8 mouse cellular contexts compared by ENCODE assay signal in the genomic region with DNA sequence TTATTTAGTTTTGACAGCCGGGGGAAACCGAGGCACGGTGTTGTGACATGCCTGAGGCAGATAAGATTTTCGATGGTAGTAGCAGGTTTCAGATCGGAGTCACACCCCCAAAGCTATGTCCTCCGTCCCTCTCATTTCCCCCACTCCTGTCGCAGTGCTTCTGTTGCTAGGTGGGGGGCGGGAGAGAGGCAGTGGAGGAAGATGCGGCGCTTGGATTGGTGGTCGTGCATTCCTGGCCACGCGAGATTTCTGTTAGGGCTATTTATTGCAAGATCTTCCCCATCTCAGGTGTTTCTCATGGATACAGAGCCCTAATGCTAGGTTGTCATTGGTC. TPM values are rescaled to one million over a fixed set of nuclear protein-coding genes. Genes with fewer than 3 reads are reported as not detected.
DNase-seq lines count a peak whose midpoint lies in the region; ATAC-seq and TF ChIP-seq lines count a peak whose summit lies in the region.

No protein-coding gene starts in this region.

- under 1% methylated on average over 13 of the region's 13 CpGs for WGBS in embryonic facial prominence, embryonic 10.5 days
- under 1% methylated on average over 13 of the region's 13 CpGs for WGBS in hindbrain, embryonic 14.5 days
- under 1% methylated on average over 13 of the region's 13 CpGs for WGBS in limb, embryonic 14.5 days
- 1% methylated on average over 13 of the region's 13 CpGs for WGBS in neural tube, embryonic 12.5 days

- H3K9me3 ChIP-seq in embryonic facial prominence, embryonic 10.5 days, result no peaks in the 10 kb centered on the region
- H3K9me3 ChIP-seq in hindbrain, embryonic 14.5 days (ENCODE audit: control insufficient read depth, low read length), result no peaks in the 10 kb centered on the region
- H3K9me3 ChIP-seq in limb, embryonic 14.5 days (ENCODE audit: control insufficient read depth, low read length), result no peaks in the 10 kb centered on the region
- H3K9me3 ChIP-seq in neural tube, embryonic 12.5 days, result no peaks in the 10 kb centered on the region

- ATAC-seq in hindbrain, embryonic 14.5 days (ENCODE audit: low FRiP score), result peak; percentile 53
- no peak for ATAC-seq in limb, embryonic 14.5 days (ENCODE audit: low FRiP score, low read depth)
- peak; percentile 65 for ATAC-seq in neural tube, embryonic 12.5 days (ENCODE audit: low FRiP score, low read depth)

- DNase-seq in gastrocnemius, postnatal 10 days, result peak; percentile 24
- no peak for DNase-seq in gastrocnemius, postnatal 25 days
- DNase-seq in MEL-GATA-1-ER (ENCODE audit: extremely low read depth, low read depth), result peak; percentile 63
- DNase-seq in embryonic facial prominence, embryonic 10.5 days (ENCODE audit: low spot score), result peak; percentile 77
- DNase-seq in hindbrain, embryonic 14.5 days (ENCODE audit: low spot score), result peak; percentile 71
- peak; percentile 33 for DNase-seq in limb, embryonic 14.5 days (ENCODE audit: low spot score)
- no peak for DNase-seq in adipocyte (ENCODE audit: low spot score)

- no peak for TF ChIP-seq POLR2A in limb, embryonic 14.5 days (IDR thresholded peaks at IDR 0.05; ENCODE audit: borderline replicate concordance, extremely low read depth, insufficient read depth, insufficient read length)

- peak overlapping the region; percentile 99 for H3K4me3 ChIP-seq in embryonic facial prominence, embryonic 10.5 days
- H3K4me3 ChIP-seq in hindbrain, embryonic 14.5 days (replicated peaks; ENCODE audit: low read length), result peak overlapping the region; percentile 78
- peak overlapping the region; percentile 99 for H3K4me3 ChIP-seq in limb, embryonic 14.5 days (replicated peaks; ENCODE audit: low read length)
- peak overlapping the region; percentile 95 for H3K4me3 ChIP-seq in neural tube, embryonic 12.5 days

- peak overlapping the region; percentile 73 for H3K4me2 ChIP-seq in hindbrain, embryonic 14.5 days (replicated peaks)
- peak overlapping the region; percentile 55 for H3K4me2 ChIP-seq in limb, embryonic 14.5 days (replicated peaks; ENCODE audit: low read depth, low read length, severe bottlenecking)
- peak overlapping the region; percentile 88 for H3K4me2 ChIP-seq in neural tube, embryonic 12.5 days (replicated peaks)

- no peaks in the 10 kb centered on the region for H3K27me3 ChIP-seq in embryonic facial prominence, embryonic 10.5 days (replicated peaks; ENCODE audit: low read depth, poor library complexity, severe bottlenecking)
- H3K27me3 ChIP-seq in hindbrain, embryonic 14.5 days (ENCODE audit: control insufficient read depth, insufficient read depth, low read length), result no peaks in the 10 kb centered on the region
- H3K27me3 ChIP-seq in limb, embryonic 14.5 days (ENCODE audit: control insufficient read depth, insufficient read depth, low read length), result no peaks in the 10 kb centered on the region
- no peaks in the 10 kb centered on the region for H3K27me3 ChIP-seq in neural tube, embryonic 12.5 days (replicated peaks)

- H3K9ac ChIP-seq in hindbrain, embryonic 14.5 days, result peak overlapping the region; percentile 93
- peak overlapping the region; percentile 84 for H3K9ac ChIP-seq in limb, embryonic 14.5 days (ENCODE audit: low read depth, low read length, severe bottlenecking)
- H3K9ac ChIP-seq in neural tube, embryonic 12.5 days, result peak overlapping the region; percentile 90

- peaks cover 34% of the 10 kb centered on the region for H3K4me1 ChIP-seq in embryonic facial prominence, embryonic 10.5 days
- H3K4me1 ChIP-seq in hindbrain, embryonic 14.5 days (replicated peaks; ENCODE audit: control insufficient read depth, insufficient read depth, low read length), result peaks cover 22% of the 10 kb centered on the region
- H3K4me1 ChIP-seq in limb, embryonic 14.5 days (ENCODE audit: control insufficient read depth, insufficient read depth, low read length), result peaks cover 13% of the 10 kb centered on the region
- H3K4me1 ChIP-seq in neural tube, embryonic 12.5 days, result peaks cover 18% of the 10 kb centered on the region

- peaks cover 14% of the 10 kb centered on the region; the same call in 1 of the 2 replicates for H3K36me3 ChIP-seq in embryonic facial prominence, embryonic 10.5 days (replicated peaks)
- H3K36me3 ChIP-seq in hindbrain, embryonic 14.5 days (replicated peaks; ENCODE audit: control insufficient read depth, insufficient read depth), result no peaks in the 10 kb centered on the region
- H3K36me3 ChIP-seq in limb, embryonic 14.5 days (ENCODE audit: control insufficient read depth, insufficient read depth, low read length), result no peaks in the 10 kb centered on the region
- H3K36me3 ChIP-seq in neural tube, embryonic 12.5 days, result 0 out of 2 replicates have a peak, but pooled peaks cover 3% of the 10 kb centered on the region

- H3K27ac ChIP-seq in embryonic facial prominence, embryonic 10.5 days (replicated peaks), result peak overlapping the region; percentile 90
- peak overlapping the region; percentile 94 for H3K27ac ChIP-seq in hindbrain, embryonic 14.5 days
- peak overlapping the region; percentile 86 for H3K27ac ChIP-seq in limb, embryonic 14.5 days (replicated peaks; ENCODE audit: low read depth, low read length)
- H3K27ac ChIP-seq in neural tube, embryonic 12.5 days, result peak overlapping the region; percentile 89; the same call in 1 of the 2 replicates

RNA-seq across cellular contexts. Expression of a gene that starts 0.7 kb away (rescaled TPM):
- 10 to 100 TPM; 39.2 to 40.9 TPM for total RNA-seq in gastrocnemius, postnatal 10 days (2021)
- total RNA-seq in gastrocnemius, postnatal 25 days (2021), result 10 to 100 TPM; 25.9 to 26.1 TPM
- polyA plus RNA-seq in embryonic facial prominence, embryonic 10.5 days (2016; fragmentation: Nextera tagmentation; extraction: Ambion mirVana), result 91.2 and 93.4 TPM in 2 replicates
- 156 and 176 TPM in 2 replicates for polyA plus RNA-seq in hindbrain, embryonic 14.5 days (2014; fragmentation: Nextera tagmentation; extraction: Ambion mirVana)
- 63.0 and 75.6 TPM in 2 replicates for polyA plus RNA-seq in limb, embryonic 14.5 days (2012; rRNA removed)
- polyA plus RNA-seq in limb, embryonic 14.5 days (2014; fragmentation: Nextera tagmentation; extraction: Ambion mirVana), result 63.3 and 71.6 TPM in 2 replicates
- polyA plus RNA-seq in neural tube, embryonic 12.5 days (2016; fragmentation: Nextera tagmentation; extraction: Ambion mirVana), result 115 and 118 TPM in 2 replicates

RNA-seq across cellular contexts. Expression of a gene that starts 28.5 kb away (rescaled TPM):
- 10 to 100 TPM; 25.3 to 31.4 TPM for total RNA-seq in gastrocnemius, postnatal 10 days (2021)
- 10 to 100 TPM; 42.1 to 44.3 TPM for total RNA-seq in gastrocnemius, postnatal 25 days (2021)
- polyA plus RNA-seq in embryonic facial prominence, embryonic 10.5 days (2016; fragmentation: Nextera tagmentation; extraction: Ambion mirVana), result 12.7 and 13.8 TPM in 2 replicates
- 5.0 and 5.9 TPM in 2 replicates for polyA plus RNA-seq in hindbrain, embryonic 14.5 days (2014; fragmentation: Nextera tagmentation; extraction: Ambion mirVana)
- polyA plus RNA-seq in limb, embryonic 14.5 days (2012; rRNA removed), result 14.5 and 15.1 TPM in 2 replicates
- polyA plus RNA-seq in limb, embryonic 14.5 days (2014; fragmentation: Nextera tagmentation; extraction: Ambion mirVana), result 7.4 and 7.8 TPM in 2 replicates
- polyA plus RNA-seq in neural tube, embryonic 12.5 days (2016; fragmentation: Nextera tagmentation; extraction: Ambion mirVana), result 9.3 and 10.3 TPM in 2 replicates

RNA-seq across cellular contexts. Expression of a gene that starts 29.5 kb away (rescaled TPM):
- total RNA-seq in gastrocnemius, postnatal 10 days (2021), result not detected
- total RNA-seq in gastrocnemius, postnatal 25 days (2021), result not detected
- polyA plus RNA-seq in embryonic facial prominence, embryonic 10.5 days (2016; fragmentation: Nextera tagmentation; extraction: Ambion mirVana), result 0.30 and 0.48 TPM in 2 replicates
- polyA plus RNA-seq in hindbrain, embryonic 14.5 days (2014; fragmentation: Nextera tagmentation; extraction: Ambion mirVana), result 2.3 and 2.5 TPM in 2 replicates
- polyA plus RNA-seq in limb, embryonic 14.5 days (2012; rRNA removed), result 0.20 and 0.32 TPM in 2 replicates
- 0.23 and 0.32 TPM in 2 replicates for polyA plus RNA-seq in limb, embryonic 14.5 days (2014; fragmentation: Nextera tagmentation; extraction: Ambion mirVana)
- 5.3 and 7.7 TPM in 2 replicates for polyA plus RNA-seq in neural tube, embryonic 12.5 days (2016; fragmentation: Nextera tagmentation; extraction: Ambion mirVana)

RNA-seq across cellular contexts. Expression of a gene that starts 42.9 kb away (rescaled TPM):
- total RNA-seq in gastrocnemius, postnatal 10 days (2021), result not detected
- not detected for total RNA-seq in gastrocnemius, postnatal 25 days (2021)
- polyA plus RNA-seq in embryonic facial prominence, embryonic 10.5 days (2016; fragmentation: Nextera tagmentation; extraction: Ambion mirVana), result not detected in 2 replicates
- polyA plus RNA-seq in hindbrain, embryonic 14.5 days (2014; fragmentation: Nextera tagmentation; extraction: Ambion mirVana), result not detected in 2 replicates
- not detected in 2 replicates for polyA plus RNA-seq in limb, embryonic 14.5 days (2012; rRNA removed)
- polyA plus RNA-seq in limb, embryonic 14.5 days (2014; fragmentation: Nextera tagmentation; extraction: Ambion mirVana), result not detected in 2 replicates
- not detected in 2 replicates for polyA plus RNA-seq in neural tube, embryonic 12.5 days (2016; fragmentation: Nextera tagmentation; extraction: Ambion mirVana)

RNA-seq across cellular contexts. Expression of a gene that starts 47.0 kb away (rescaled TPM):
- total RNA-seq in gastrocnemius, postnatal 10 days (2021), result 10 to 100 TPM; 26.5 to 33.3 TPM
- 10 to 100 TPM; 18.5 to 20.8 TPM for total RNA-seq in gastrocnemius, postnatal 25 days (2021)
- 20.9 and 23.9 TPM in 2 replicates for polyA plus RNA-seq in embryonic facial prominence, embryonic 10.5 days (2016; fragmentation: Nextera tagmentation; extraction: Ambion mirVana)
- 16.5 and 18.7 TPM in 2 replicates for polyA plus RNA-seq in hindbrain, embryonic 14.5 days (2014; fragmentation: Nextera tagmentation; extraction: Ambion mirVana)
- 48.5 and 54.5 TPM in 2 replicates for polyA plus RNA-seq in limb, embryonic 14.5 days (2012; rRNA removed)
- polyA plus RNA-seq in limb, embryonic 14.5 days (2014; fragmentation: Nextera tagmentation; extraction: Ambion mirVana), result 33.3 and 37.5 TPM in 2 replicates
- 24.4 and 25.3 TPM in 2 replicates for polyA plus RNA-seq in neural tube, embryonic 12.5 days (2016; fragmentation: Nextera tagmentation; extraction: Ambion mirVana)

Comparison
In these comparisons a context has a peak if more than half of its experiments do, and no peak if none do; other contexts are left out.
1. DNase-seq: peak in gastrocnemius, postnatal 10 days (single experiment), MEL-GATA-1-ER (single experiment), embryonic facial prominence, embryonic 10.5 days (single experiment), hindbrain, embryonic 14.5 days (single experiment) and limb, embryonic 14.5 days (single experiment); none in gastrocnemius, postnatal 25 days (single experiment) and adipocyte (single experiment).
2. Peak in every context shown above with its lines, with median percentiles within 50 percentile points of each other: H3K27ac ChIP-seq, H3K4me3 ChIP-seq, H3K4me2 ChIP-seq and H3K9ac ChIP-seq.